Mouse (Mus musculus) lung, postnatal 36 days (tissue): ENCODE results near the gene Hormad1.
"Not testable (repeated sequence)": the region's sequence is repeated elsewhere in the genome, so short reads cannot be mapped to it uniquely, and the experiment has no call there.

Experiments used
- DNase-seq: peaks from one replicate; pipeline ENCODE4 v3.0.0; 2022; ENCODE audit warnings: mixed read lengths

The Hormad1 gene

DNA sequence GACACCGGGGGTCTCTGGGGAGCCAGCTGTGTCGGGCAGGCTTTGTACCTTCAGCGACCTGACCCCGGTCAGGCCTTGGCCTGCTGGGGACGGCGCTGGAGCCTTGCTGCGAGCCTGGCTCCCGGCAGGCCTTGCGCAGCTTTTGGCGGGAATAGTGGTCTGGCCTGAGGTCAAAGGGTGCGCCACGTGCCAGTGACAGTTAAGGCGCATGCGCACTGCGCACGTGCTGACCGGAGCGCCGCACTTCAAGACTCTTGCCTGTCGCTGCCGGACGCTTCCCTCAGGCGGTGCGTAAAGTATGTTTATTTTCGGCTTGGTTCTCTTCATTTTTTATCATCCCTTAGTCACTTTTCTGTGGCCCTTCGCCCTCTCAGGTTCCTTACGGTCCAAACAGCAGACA is at the start of gene Hormad1:
Gene Hormad1 (plus strand): TSS at position 241 of the 400 bp plus-strand sequence.
- no peak for DNase-seq

DNA sequence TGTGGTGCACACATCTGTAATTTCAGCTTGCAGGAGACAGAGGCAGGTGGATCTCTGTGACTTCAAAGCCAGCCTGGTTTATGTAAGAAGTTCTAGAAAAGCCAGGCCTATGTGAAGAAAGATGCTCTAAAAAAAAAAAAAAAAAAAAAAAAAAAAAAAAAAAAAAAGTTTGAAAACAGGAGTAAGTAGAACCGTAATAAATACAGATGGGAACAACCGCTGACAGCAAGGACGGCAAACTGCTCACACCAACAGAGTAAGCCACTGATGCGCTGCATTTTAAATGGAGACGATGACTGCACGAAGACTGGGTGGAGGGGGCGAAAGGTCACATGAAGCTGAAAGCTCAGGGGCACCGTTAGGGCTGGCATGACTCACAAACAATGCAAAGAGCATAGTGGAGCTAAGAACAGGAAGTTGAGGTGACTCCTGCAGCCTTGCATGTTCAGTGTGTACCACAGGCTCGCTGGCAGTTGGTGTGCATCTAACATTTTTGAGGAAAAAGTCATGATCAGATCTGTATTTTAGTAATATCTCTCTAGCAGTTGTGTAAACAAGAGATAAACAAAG is 47.8 kb upstream of the Hormad1 start:
- peak; percentile 61 for DNase-seq

DNA sequence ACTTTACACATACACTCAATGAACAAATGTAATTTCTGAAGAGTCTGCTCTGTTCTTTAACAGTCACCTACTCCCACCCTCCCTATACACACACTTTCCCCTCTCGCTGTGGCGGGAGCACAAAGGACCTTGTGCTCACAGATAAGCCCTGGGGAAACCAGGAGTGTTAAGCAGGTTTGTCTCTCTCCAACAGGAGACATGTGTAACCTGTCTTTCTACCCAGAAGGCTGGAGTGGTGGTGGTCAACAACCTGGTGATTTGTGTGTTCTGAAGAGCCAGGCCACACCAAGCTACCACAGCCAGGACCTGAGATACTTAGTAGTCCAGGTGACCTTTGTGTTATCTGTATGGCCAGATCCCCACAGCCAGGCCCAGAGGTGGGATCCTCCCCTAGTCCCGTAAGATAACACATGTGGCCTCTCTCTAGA is 42.8 kb upstream of the Hormad1 start:
- no peak for DNase-seq

DNA sequence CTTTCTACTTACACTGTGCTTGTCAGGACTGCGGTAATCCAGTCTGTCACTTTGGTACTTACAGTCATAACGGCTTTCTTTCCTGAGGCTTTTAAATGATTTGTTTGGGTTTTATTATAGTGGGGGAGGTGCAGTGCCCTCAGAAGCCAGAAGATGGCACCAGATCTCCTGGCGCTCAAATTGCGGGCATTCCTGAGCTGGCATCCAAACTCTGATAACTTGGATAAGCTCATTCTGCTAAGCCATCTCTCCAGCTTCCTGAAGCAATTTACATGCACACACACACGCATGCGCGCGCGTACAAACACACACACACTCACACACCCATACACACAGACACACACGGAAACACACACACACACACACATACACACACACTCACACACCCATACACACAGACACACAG is 42.0 kb upstream of the Hormad1 start:
- DNase-seq: peak; percentile 82

DNA sequence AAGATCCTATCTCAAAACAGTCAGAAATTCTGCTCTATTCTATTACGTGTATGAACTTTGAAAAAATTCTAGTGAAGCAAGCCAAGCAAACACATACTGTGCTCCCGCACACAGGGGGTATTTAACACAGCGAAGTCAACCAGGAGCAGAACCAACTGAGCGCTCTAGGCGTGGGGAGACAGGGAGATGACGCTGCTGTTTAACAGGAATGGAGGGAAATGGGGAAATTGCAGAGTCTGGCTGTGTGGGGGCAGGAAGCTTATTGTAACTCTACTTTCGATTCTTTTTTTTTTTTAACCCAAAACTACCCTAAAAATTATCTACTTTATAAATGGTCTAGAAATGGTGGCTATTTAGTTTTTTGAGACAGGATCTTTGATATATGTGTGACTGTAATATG is 40.6 kb upstream of the Hormad1 start:
- peak; percentile 34 for DNase-seq

DNA sequence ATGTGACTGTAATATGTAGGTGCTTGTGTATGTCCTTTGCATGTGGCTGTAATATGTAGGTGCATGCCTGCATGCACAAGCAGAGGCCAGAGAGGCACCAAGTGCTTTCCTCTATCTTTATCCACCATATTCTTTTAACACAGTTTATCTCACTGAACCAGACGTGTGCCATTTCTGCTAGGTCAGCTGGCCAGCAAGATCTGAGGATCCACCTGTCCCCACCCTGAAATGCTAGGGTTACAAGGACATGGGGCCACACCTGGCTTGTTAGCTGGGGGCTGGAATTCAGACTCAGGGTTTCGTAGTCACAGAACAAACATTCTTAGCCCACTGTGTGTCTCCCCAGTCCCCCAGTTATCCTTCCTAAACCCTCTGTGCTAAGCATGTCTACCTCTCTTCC is 40.2 kb upstream of the Hormad1 start:
- no peak for DNase-seq

DNA sequence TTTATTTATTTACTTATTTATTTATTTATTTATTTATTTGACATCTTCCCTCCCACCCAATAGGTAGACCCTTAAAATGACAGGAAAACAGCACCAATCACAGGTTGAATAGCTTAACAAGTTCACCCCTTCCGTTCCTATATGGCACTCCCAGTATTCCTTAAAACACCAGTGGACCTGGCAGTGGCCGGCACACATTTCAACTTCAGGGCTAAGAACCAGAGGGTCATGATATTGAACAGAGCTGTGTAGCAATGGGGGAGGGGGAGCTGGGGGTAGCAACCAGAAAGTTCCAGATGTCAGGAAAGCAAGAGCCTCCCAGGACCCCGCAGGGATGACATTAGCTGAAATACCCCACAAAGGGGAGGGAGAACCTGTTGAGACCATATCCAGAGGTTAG is 39.4 kb upstream of the Hormad1 start:
- no peak for DNase-seq

DNA sequence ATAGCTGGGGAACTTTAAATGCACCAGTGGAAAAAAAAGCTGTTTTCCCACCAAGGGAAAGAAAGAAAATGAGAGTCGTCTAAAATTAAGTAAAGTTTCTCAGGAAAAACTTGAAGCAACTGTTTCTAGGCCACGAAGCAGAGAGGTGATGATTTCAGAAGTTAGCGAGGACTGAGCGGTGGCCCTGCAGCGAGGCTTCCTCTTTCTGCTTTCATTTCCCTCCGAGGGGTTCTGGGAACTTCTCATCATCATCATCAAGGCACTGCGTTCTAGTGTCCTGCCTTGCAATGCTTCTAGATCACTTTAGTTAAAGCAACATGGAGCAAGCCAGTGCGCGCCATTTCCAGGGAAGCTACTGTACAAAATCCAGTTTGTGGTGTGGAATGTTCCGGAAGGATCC is 38.3 kb upstream of the Hormad1 start:
- peak; percentile 55 for DNase-seq

DNA sequence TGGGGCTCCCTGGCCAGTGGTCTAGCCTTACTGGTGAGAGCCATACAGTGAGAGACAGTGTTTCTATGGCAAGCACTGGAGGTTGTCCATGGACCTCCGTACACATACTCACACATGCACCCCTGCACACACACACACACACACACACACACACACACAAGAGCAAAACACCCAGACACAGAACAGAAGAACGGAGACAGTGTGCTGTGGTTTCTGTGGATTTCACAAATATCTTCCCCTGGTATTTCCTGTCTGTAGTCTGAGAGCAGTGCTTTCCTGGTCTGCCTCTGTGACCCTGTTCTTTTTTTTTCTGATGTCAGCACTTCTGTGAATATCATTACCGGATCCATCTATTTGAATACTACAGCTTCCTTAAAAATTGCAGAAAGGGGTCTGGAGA is 35.8 kb upstream of the Hormad1 start:
- DNase-seq: peak; percentile 49

DNA sequence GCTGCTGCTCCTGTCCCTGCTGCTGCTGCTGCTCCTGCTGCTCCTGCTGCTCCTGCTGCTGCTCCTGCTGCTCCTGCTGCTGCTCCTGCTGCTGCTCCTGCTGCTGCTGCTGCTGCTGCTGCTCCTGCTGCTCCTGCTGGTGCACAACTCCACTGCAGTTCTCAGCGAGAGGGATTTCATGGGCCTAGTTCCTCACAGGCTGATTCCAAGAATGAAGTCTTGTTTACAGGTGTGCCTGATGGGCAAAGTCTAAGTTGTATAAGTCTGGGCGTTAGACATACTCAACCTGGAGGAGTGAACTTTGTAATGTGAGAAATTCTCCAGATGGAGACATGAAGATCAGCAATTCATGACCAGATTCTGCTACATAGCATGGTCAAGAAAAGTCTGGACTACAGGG is 34.8 kb upstream of the Hormad1 start:
- DNase-seq: no peak

DNA sequence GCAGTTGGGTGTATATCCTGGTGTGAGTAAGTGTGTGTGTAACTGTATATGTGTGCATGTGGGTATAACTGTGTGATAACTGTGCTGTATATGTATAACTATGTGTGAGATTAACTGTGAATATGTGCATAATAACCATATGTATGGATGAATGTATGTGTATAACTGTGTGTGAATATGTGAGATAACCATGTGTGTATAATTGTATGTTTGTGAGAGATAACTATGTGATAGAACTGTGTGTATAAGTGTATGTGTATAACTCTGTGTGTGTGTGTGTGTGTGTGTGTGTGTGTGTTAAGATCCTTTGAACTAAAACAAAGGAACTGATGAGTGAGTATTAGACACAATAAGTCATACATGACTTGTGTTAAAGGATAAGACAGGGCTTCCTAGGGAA is 33.4 kb upstream of the Hormad1 start:
- no peak for DNase-seq

DNA sequence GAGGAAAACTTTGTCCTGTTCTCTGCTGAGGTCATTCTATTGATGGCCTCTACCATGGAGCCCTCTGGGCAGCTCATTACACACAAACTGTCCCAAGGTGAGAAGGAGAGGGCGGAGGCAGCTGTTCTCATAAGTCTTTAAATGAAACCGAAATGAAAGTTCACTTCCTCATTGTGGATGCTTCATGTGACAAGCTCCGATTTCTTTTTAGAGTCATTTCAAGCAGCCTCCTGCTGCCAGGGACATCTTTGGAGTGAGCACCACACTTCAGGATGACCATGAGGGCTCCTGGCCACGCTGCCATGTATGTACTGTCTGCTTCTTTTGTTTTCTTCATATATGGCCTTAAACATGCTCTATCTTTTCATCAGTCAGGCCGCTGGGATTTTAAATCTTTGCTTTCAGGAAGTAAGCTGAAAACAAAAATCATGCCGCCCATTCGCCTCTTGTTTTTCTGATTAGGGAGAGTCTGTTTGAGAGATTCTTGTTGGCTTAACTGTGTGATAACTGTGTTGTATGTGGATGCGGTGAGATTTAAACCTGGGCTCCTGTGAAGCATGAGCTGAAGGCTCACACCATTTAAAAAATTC is 32.8 kb upstream of the Hormad1 start, which contains the start of gene Ctss:
Gene Ctss (plus strand): TSS at position 165 of the 590 bp plus-strand sequence.
- peak; percentile 55 for DNase-seq

DNA sequence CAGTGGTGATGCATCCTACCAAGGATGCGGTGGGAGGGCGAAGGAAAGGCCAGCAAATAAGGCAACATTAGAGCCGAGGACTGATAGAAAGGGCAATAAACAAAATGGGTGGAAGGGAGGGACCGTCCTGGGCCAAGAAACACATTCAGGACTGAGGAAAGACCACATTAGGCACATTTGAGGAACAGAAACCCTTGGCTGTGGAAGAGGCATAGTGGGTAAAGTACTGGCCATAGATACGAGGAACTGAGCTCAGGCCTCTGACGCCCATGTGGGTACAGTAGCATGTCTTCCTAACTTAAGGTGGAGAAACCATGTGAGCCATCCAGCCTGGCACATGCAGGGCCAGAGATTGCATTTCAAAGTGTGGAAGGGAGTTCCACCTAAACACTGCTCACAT is 29.7 kb upstream of the Hormad1 start:
- DNase-seq: peak; percentile 45

DNA sequence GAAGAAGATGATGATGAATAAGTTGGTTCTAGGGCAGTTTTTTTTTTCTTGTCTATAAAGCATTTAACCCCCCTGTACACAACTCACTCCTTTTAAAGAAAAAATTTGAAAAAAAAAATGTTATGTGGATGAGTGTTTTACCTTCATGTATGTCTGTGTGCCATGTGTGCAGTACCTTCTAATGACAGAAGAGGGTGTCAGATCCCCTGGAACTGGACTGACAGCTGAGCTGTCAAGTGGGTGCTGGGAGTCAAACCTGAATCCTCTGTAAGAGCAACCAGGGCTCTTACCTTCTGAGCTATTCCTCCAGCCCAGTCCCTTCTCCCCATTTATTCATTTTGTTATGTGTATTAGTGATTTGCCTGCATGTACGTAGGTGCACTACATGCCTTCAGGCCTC is 28.5 kb upstream of the Hormad1 start:
- DNase-seq: no peak

DNA sequence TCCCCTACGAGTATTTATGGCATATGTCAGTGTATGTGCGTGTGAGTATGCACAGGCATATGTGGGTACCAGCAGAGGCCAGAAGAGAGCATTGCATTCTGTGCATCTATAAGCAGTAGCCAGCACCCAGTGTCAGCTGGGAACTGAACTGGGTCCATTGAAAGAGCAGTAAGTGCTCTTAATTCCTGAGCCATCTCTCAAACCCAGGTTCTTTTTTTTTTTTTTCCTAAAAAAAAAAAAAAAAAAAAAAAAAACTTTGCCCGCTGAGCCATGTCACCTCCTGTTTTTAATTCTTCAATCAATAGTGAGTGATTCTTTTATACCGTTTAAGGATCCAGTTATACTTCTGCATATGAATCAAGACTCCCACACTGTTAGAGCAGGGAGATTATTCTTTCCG is 26.1 kb upstream of the Hormad1 start:
- no peak for DNase-seq

DNA sequence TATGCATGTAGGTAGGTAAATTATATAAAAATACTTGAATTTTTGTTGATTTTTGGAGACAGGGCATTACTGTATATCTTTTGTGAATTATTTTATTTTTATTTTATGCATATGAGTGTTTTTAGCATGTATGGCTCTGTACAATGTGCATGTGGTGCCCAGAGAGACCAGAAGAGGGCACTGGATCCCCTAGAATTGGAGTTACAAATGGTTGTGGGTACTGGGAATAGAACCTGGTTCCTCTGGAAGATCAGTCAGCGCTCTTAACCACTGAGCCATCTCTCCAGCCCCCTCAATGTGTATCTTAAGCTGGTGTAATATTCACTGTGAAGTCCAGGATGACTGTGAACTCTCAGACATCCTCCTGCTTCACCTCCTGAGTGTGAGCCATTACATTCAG is 24.6 kb upstream of the Hormad1 start:
- DNase-seq: no peak

DNA sequence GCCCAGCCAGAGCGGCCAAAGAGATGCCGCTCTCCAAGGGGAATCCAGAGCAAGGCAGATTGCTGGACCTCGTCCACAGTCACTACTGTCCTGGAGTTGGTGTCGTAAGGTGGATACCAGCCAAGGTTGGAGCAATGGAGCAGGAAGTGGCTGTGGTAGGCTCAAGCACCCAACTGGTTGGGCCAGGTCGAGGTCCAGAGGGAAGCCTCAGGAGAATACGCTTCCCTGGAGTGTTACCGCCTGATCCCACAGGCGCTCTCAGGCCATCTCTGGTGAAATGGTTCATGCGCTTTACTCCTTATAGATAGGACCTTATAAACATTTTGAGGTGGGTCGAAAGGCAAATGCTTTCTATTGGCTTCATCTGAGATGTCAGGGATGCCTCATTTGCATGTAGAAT is 20.5 kb upstream of the Hormad1 start:
- DNase-seq: no peak

DNA sequence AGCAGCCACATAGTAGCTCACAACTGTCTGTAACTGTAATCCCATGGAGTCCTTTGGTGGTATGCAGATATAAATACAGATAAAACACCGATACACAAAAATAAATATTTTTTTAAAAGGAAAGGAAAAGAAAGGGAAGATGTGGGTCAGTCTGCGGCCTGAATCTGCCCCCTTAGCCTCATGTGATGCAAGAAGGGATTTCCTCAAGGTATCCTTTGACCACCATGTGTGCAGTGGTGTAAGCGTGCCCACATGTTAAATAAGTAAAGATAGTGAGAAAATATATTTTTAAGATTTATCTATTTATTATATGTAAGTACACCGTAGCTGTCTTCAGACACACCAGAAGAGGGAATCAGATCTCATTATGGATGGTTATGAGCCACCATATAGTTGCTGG is 19.6 kb upstream of the Hormad1 start:
- no peak for DNase-seq

DNA sequence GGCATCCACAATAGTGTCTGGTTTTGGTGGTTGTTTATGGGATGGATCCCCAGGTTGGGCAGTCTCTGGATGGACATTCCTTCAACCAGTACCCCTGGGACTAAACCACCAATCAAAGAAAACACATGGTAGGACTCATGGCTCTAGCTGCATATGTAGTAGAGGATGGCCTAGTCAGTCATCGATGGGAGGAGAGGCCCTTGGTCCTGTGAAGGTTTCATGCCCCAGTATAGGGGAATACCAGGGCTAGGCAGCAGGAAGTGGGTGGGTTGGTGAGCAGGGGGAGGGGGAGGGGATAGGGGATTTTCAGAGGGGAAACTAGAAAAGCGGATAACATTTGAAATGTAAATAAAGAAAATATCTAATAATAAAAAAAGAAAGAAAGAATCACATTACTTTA is 18.3 kb upstream of the Hormad1 start:
- not testable (repeated sequence) for DNase-seq

DNA sequence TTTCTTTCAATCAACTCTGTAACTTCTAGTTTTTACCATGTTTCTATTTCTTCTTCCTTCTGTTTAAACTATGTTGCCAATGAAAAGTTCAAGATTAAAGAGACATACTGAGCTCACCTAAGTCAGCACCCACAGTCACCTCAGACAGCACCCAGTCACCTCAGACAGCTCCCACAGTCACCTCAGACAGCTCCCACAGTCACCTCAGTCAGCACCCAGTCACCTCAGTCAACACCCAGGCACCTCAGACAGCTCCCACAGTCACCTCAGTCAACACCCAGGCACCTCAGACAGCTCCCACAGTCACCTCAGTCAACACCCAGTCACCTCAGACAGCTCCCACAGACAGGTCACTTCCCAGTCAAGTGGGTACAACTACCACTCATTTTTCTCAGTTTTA is 17.3 kb upstream of the Hormad1 start:
- no peak for DNase-seq

DNA sequence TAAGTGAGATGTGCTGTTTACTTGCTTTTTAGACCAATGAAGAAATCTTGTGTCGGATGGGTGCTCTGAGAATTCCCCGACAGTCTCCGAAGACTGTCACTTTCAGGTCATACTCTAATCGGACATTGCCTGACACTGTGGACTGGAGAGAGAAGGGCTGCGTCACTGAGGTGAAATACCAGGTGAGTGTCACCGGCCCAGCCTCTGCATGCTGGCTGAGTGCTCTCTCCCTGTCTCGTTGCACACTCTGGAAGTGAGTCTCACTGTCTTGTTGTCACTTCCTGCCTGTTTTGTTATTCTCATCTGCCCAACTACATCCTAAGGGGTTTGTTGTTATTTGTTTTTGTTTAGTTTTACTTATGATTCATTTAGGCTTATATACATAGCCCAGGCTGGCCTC is 16.5 kb upstream of the Hormad1 start:
- no peak for DNase-seq

DNA sequence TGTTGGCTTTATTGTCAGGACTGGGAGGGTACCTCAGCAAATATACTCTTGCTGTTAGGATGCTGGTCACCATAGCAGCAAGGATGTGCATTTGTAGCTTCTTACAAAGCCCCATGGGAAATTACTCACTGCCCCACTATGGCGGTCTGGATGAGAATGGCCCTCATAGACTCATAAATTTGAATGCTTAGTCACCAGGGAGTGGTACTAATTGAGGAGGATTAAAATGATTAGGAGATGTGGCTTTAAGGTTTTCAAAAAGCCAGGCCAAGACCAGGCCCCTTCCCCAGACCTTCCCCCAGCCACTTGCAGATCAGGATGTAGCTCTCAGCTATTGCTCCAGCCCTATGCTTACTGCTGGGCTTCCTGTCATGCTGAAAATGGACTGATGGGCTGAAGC is 9.3 kb upstream of the Hormad1 start:
- DNase-seq: no peak

DNA sequence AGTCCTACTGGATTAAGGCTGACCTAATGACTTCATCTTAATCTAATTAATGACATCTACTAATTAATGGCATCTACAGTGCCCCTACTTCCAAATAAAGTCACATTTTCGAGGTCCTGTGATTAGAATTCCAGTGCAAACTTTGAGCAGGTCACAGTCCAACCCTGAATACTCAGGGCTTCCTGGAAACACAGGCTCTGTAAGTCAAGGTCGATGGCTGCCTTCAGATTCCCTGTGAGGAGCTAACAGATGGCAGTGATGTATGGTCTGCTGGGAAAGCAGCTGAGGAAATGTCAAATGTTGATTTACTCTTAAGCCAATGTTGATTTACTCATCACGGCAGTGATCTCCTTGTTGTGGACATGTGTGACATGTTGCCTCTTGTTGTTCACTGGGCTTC is 5.5 kb upstream of the Hormad1 start:
- no peak for DNase-seq

DNA sequence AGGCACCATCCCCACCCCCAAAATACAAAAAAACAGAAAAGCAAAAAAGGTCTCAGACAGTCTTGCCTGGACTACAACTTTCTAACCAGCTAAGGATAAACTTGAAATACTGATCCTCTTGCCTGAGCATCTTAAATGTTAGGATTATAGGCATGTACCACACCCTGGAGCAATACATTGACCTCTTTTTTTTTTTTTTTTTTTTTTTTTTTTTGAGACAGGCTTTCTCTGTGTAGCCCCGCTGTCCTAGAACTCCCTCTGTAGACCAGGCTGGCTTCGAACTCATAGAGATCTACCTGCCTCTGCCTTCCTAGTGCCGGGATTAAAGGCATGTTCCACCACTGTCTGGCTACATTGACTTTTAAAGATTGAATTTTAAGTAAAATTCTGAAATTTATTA is 1.3 kb downstream of the Hormad1 start:
- DNase-seq: no peak

DNA sequence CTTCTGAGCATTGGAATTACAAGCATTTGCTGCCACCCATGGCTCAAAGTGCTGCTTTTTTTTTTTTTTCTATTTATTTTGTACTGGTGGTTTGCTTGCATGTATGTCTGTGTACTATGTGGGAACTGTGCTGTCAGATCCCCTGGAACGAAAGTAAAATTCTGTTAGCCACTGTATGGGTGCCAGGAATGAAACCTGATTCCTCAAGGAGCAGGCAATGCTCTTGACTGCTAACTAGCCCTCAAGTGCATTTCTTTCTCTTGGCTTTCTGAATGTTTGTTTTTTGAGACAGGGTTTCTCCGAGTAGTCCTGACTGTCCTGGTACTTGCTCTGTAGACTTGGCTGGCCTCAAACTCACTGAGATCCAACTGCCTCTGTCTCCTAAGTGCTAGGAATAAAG is 2.3 kb downstream of the Hormad1 start:
- peak; percentile 57 for DNase-seq
